Mouse (Mus musculus) adrenal gland, postnatal 14 days (tissue): Measurements from ENCODE around the gene En1. TPM values are rescaled to one million over a fixed set of nuclear protein-coding genes. Genes with fewer than 3 reads are reported as not detected.

Experiments used
- DNase-seq: peaks from one replicate; pipeline ENCODE4 v3.0.0; 2021; ENCODE audit warnings: mixed read lengths
- total RNA-seq: library from RNA; stranded (reverse); gene quantifications from 2 replicates; pipeline ENCODE4 v1.2.3, GENCODE M21; 2021

En1 gene
- total RNA-seq, 1 experiment from 2014 or later: not detected

GRCm38 (mm10) chr1:120627622-120628001, 25.4 kb downstream of the En1 start:
- no peak for DNase-seq

GRCm38 (mm10) chr1:120628821-120629220, 26.6 kb downstream of the En1 start:
- no peak for DNase-seq

- no peak for DNase-seq
Observed at GRCm38 (mm10) chr1:120643380-120643779, 41.2 kb downstream of the En1 start.

- no peak for DNase-seq
Observed at GRCm38 (mm10) chr1:120643848-120644711, 41.9 kb downstream of the En1 start.

- DNase-seq: no peak
Observed at GRCm38 (mm10) chr1:120644755-120645154, 42.5 kb downstream of the En1 start.

GRCm38 (mm10) chr1:120650068-120650467, 47.9 kb downstream of the En1 start:
- no peak for DNase-seq

GRCm38 (mm10) chr1:120651997-120652396, 49.8 kb downstream of the En1 start:
- no peak for DNase-seq

GRCm38 (mm10) chr1:120654950-120655396, 52.8 kb downstream of the En1 start:
- no peak for DNase-seq

Other genes with a start within 250 kb of the En1 start
- 2.1 and 11.4 TPM in 2 replicates for gene Marco, start 97.4 kb upstream of the En1 start, total RNA-seq